ENCODE assay signal across 11 mouse cellular contexts in genomic region chr15:28856419-28856818, GRCm38 (mm10).
"Had no signal": no experiment of that assay in that cellular context is flagged by ENCODE, and none has a peak within 500 bp of the region (broad histone marks: within the 10 kb centered on the region; RNA-seq: fewer than 3 reads in every experiment).

No protein-coding gene starts in this region.

- H3K4me3 ChIP-seq: limb, embryonic 15.5 days; midbrain, embryonic 15.5 days; neural tube, embryonic 12.5 days had no signal

- H3K27ac ChIP-seq: limb, embryonic 15.5 days; midbrain, embryonic 15.5 days; neural tube, embryonic 12.5 days had no signal

- ATAC-seq: midbrain, embryonic 15.5 days had no signal

- DNase-seq: kidney, adult 18-20 months; kidney, postnatal 25 days; layer of hippocampus, adult 9-11 months; layer of hippocampus, postnatal 36 days; lung, adult 18-20 months; right cerebral cortex, postnatal 14 days; thymus, postnatal 4 days had no signal

- H3K36me3 ChIP-seq: limb, embryonic 15.5 days; midbrain, embryonic 15.5 days; neural tube, embryonic 12.5 days had no signal

- H3K4me2 ChIP-seq: limb, embryonic 15.5 days; midbrain, embryonic 11.5 days; midbrain, embryonic 15.5 days; neural tube, embryonic 12.5 days had no signal

- H3K4me1 ChIP-seq: limb, embryonic 15.5 days; midbrain, embryonic 15.5 days; neural tube, embryonic 12.5 days had no signal

- H3K9me3 ChIP-seq: limb, embryonic 15.5 days; midbrain, embryonic 15.5 days; neural tube, embryonic 12.5 days had no signal

- H3K27me3 ChIP-seq: limb, embryonic 15.5 days; midbrain, embryonic 15.5 days; neural tube, embryonic 12.5 days had no signal

- H3K9ac ChIP-seq: limb, embryonic 15.5 days; midbrain, embryonic 15.5 days; neural tube, embryonic 12.5 days had no signal
